Mouse (Mus musculus): ENCODE measurements at regions not wholly inside any gene's neighbourhood (a gene's known extent, or its start where the extent isn't known, plus 50 kb on each side); places are given as distances from the start of the nearest gene placed in this dataset.

DNA sequence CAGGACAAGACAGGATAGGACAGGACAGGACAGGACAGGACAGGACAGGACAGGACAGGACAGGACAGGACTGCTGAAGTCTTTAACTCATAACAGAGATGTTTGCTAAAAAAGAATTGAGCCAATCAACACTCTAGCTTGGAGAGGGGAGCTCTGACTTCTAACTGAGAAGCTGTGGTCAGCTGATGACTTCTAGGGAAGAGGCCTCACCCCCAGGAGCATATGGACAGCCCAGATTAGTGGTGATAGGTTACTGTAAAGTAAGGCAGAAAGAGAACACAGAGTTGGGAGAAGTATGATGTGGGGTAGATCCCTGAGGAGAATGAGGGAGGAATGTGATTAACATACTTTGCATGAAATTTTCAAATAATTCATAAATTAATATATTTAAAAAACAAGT, 254.3 kb upstream of the Veph1 start:
- no peak overlapping the region for H3K27ac ChIP-seq
- H3K4me3 ChIP-seq = no peak overlapping the region
- no peak overlapping the region for H3K9ac ChIP-seq
- H3K4me2 ChIP-seq = no peak overlapping the region
- H3K27me3 ChIP-seq (replicated peaks) = no peaks in the 10 kb centered on the region
- no peaks in the 10 kb centered on the region for H3K9me3 ChIP-seq (replicated peaks)
- H3K36me3 ChIP-seq = no peaks in the 10 kb centered on the region
- peak; percentile 59; the same call in 1 of the 2 replicates for ATAC-seq
- H3K4me1 ChIP-seq = peaks cover 13% of the 10 kb centered on the region

DNA sequence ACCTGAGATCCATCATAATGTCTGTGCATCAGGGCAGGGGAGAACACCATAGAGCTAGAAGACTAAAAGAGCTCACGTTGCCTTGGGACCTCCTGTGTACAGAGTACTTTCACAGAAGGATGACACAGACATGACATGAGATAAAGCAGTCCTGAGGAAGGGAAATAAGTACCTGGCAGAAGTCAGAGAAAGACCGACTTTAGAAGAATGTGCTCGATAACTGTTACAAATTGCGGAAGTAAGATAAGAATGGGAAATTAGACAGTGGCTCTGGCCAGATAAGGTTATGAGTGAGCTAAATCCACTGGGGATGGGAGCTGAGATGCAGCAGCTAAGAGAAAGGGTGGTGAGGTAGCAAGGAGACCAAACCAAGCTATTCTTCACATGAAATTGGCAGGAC, 249.9 kb upstream of the Veph1 start:
- no peak overlapping the region for H3K9ac ChIP-seq
- H3K36me3 ChIP-seq = no peaks in the 10 kb centered on the region
- no peak overlapping the region for H3K4me2 ChIP-seq
- H3K27me3 ChIP-seq (replicated peaks) = 0 out of 2 replicates have a peak, but pooled peaks cover 3% of the 10 kb centered on the region
- no peaks in the 10 kb centered on the region for H3K9me3 ChIP-seq (replicated peaks)
- WGBS (ENCODE audit: insufficient replicate concordance) = 8% methylated on average over 4 of the region's 4 CpGs
- no peak overlapping the region for H3K27ac ChIP-seq
- ATAC-seq = peak; percentile 78
- H3K4me3 ChIP-seq = no peak overlapping the region
- H3K4me1 ChIP-seq = peaks cover 13% of the 10 kb centered on the region

DNA sequence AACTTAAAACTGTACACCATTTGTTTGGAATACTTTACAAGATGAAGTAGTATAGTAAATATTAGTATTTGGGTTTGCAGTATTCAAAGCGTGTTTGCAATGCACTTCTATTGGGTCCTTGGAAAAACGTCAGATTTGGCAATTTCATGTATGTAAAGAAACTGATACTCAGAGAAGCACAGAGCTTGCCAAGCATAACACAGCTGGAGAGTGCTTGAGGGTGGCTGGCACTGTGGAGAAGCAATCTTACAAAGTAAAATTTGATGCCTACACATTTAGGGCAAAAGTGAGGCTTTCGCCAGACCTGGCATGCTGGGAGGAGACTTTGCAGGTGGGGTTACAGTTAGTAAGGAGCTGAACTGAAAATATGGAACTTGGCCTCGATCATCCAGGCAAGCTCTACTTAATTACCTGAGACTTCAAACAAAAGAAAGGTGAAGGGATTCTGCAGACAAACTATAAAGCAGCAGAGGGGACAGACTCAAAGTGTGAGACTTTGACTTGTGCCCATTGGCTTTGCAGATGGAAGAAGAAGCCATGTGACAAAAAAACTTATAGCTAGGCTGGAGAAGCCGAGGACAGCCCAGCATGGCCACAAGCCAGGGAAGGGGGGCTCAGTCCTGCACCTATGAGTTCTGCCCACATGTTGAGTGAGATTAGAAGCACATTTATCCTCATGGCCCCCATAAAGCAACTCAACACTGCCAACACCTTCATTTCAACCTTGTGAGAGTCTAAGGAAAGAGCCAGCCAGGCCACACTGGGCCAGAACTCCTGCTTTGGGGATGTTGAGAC, 247.7 kb upstream of the Veph1 start:
- H3K36me3 ChIP-seq = no peaks in the 10 kb centered on the region
- peaks cover 10% of the 10 kb centered on the region for H3K4me1 ChIP-seq
- no peak overlapping the region for H3K9ac ChIP-seq
- H3K9me3 ChIP-seq (replicated peaks) = no peaks in the 10 kb centered on the region
- H3K4me3 ChIP-seq = no peak overlapping the region
- H3K27me3 ChIP-seq (replicated peaks) = 0 out of 2 replicates have a peak, but pooled peaks cover 3% of the 10 kb centered on the region
- no peak overlapping the region for H3K4me2 ChIP-seq
- no peak for ATAC-seq
- WGBS (ENCODE audit: insufficient replicate concordance) = 61% methylated on average over 5 of the region's 5 CpGs
- no peak overlapping the region for H3K27ac ChIP-seq

DNA sequence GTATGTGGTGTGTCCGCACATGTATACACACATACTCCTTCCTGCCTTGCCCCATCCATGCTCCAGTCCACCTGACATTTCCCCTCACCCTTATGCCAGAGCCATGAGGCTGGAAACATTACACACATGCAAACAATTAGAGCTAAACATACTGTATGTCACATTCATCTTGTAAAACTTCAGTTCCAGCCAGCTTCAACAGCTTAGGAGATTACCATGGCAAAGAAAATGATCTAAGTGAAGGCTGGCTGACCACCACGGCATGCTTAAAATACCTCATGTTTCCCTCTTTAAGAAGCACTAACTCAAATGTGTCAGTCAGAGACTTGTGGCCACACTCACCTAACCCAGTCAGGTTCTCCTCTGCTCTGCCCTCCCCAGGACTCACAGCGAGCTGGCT, 246.2 kb upstream of the Veph1 start:
- H3K36me3 ChIP-seq = no peaks in the 10 kb centered on the region
- no peak overlapping the region for H3K4me2 ChIP-seq
- no peak overlapping the region for H3K9ac ChIP-seq
- no peak overlapping the region for H3K4me3 ChIP-seq
- 64% methylated on average over 3 of the region's 3 CpGs for WGBS (ENCODE audit: insufficient replicate concordance)
- H3K27me3 ChIP-seq (replicated peaks) = 0 out of 2 replicates have a peak, but pooled peaks cover 3% of the 10 kb centered on the region
- no peak overlapping the region for H3K27ac ChIP-seq
- H3K4me1 ChIP-seq = peaks cover 10% of the 10 kb centered on the region
- ATAC-seq = no peak
- no peaks in the 10 kb centered on the region for H3K9me3 ChIP-seq (replicated peaks)

DNA sequence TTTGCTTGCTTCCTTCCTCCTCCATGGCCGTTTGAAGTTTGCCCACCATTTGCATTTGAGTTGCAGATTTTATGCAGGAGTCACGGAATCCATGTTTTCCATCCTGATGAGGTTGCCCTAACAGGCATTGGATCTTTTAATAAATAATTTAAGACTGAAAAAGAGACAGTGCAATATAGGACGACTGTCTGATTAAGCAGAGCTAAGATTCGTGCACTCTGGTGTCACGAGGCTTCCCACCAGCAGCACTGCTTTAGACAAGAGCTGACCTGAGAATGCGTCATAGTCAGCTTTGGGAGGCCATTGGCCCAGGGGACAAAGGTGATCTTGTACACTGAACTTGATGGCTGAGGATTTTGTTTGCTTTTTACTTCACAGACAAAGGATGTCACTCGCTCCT, 241.3 kb upstream of the Veph1 start:
- H3K27me3 ChIP-seq (replicated peaks) = no peaks in the 10 kb centered on the region
- H3K36me3 ChIP-seq = no peaks in the 10 kb centered on the region
- no peaks in the 10 kb centered on the region for H3K9me3 ChIP-seq (replicated peaks)
- no peak overlapping the region for H3K27ac ChIP-seq
- 60% methylated on average over 7 of the region's 7 CpGs for WGBS (ENCODE audit: insufficient replicate concordance)
- no peak overlapping the region for H3K4me3 ChIP-seq
- no peak overlapping the region for H3K9ac ChIP-seq
- H3K4me2 ChIP-seq = no peak overlapping the region
- no peak for ATAC-seq
- no peaks in the 10 kb centered on the region for H3K4me1 ChIP-seq

DNA sequence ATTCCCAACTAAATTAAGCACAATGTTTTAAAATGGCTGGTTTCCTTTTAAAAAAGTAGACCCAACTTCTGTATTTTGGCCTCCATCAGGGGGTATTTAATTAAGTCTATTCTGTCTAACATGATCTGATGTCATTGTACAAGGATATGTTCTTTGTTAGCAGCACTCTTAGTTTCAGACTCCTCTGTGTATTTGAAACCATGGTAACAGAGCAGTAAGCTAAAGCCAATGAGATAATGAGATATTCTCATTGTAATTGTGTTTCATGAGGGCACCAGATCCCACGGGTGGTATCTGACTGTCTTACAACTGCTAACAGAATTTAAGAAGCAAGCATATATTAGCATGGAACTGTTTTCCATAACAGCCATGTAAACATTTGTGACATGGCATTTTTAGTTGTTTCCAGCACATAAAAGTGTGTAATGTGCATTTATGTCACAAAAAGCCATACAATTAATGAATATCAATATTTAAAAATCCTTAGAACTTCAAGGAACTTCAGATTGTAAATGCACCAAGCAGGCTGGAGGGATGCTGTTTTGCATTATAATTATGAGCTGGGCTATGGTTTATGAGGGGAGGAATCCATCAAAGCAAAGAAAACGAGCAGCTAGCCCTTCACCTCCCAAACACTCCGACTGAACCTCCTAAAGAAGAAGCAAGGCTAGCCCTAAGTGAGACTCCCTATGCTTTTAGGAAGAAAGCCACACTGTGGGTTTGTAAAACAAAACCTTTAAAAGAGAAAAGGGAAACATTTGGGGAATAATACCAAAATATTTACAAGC, 240.7 kb upstream of the Veph1 start:
- Histone ChIP-seq H3K4me2 (no peak overlapping the region), H3K9me3 (replicated peaks) (no peaks in the 10 kb centered on the region), H3K4me1 (no peaks in the 10 kb centered on the region), H3K27ac (no peak overlapping the region), H3K4me3 (no peak overlapping the region), H3K36me3 (no peaks in the 10 kb centered on the region), H3K9ac (no peak overlapping the region), H3K27me3 (replicated peaks) (no peaks in the 10 kb centered on the region)
- 61% methylated on average over 3 of the region's 3 CpGs for WGBS (ENCODE audit: insufficient replicate concordance)
- ATAC-seq = no peak

DNA sequence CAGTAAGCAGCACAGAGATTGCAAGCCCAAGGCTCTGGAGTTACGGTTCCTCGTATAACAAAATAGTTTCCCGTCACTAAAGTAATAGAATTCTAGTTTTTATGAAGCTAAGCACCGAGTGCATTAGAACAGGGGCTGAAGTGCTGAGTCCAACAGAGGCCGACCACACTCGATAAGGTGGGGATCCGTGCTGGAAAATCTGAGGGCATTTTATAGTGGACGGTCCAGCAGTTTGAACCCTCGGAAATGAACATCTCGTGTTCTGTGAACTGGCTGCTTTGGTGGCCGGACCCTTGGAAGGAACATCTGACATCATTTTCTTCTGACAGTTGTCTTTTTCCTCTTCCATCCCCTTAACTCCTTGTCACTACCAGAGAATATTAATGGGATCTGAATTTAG, 240.0 kb upstream of the Veph1 start:
- no peaks in the 10 kb centered on the region for H3K9me3 ChIP-seq (replicated peaks)

DNA sequence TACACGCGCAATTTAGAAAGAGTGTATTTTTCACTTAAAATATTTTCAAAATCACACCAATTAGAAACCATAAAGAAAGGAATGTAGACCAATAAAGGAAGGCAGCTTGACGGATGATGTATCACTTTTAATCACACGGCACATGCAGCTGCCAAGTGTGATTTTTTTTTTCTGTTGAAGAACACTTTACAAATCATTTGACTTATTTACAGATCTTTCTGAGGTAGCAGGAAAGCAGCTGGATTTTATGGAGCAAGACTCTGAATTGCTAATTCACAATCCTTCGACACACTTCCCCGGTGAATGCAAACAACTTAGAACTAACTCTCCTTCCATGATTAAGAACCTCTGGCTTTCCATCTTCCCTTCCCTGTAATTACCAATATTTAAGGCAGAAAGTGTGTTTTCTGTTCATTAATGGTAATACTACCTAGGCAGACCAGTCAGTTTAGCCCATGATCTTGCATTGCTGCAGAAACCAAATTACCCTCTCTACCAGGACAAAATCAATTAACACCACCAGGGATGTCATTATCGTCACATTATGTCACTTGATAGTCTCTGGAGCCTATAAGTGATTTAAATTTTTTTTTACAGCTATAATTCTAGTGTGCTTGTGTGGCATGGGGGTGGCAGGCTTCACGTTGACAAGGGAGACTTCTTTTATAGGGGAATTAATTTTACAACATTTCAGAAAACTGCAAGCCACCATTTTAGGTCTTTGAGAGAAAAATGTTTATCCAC, 239.3 kb upstream of the Veph1 start:
- no peak overlapping the region for H3K4me3 ChIP-seq
- H3K27ac ChIP-seq = no peak overlapping the region
- H3K9ac ChIP-seq = no peak overlapping the region
- H3K36me3 ChIP-seq = no peaks in the 10 kb centered on the region
- H3K27me3 ChIP-seq (replicated peaks) = no peaks in the 10 kb centered on the region
- WGBS (ENCODE audit: insufficient replicate concordance) = 77% methylated on average over 8 of the region's 8 CpGs
- H3K4me2 ChIP-seq = no peak overlapping the region
- no peak for ATAC-seq
- no peaks in the 10 kb centered on the region for H3K9me3 ChIP-seq (replicated peaks)
- no peaks in the 10 kb centered on the region for H3K4me1 ChIP-seq

More for the DNA sequence above, 240.0 kb upstream of the Veph1 start:
- Histone ChIP-seq H3K27me3 (replicated peaks) (no peaks in the 10 kb centered on the region), H3K9ac (no peak overlapping the region), H3K4me2 (no peak overlapping the region), H3K36me3 (no peaks in the 10 kb centered on the region), H3K4me3 (no peak overlapping the region), H3K4me1 (no peaks in the 10 kb centered on the region), H3K27ac (no peak overlapping the region)
- 73% methylated on average over 11 of the region's 11 CpGs for WGBS (ENCODE audit: insufficient replicate concordance)
- ATAC-seq = no peak

DNA sequence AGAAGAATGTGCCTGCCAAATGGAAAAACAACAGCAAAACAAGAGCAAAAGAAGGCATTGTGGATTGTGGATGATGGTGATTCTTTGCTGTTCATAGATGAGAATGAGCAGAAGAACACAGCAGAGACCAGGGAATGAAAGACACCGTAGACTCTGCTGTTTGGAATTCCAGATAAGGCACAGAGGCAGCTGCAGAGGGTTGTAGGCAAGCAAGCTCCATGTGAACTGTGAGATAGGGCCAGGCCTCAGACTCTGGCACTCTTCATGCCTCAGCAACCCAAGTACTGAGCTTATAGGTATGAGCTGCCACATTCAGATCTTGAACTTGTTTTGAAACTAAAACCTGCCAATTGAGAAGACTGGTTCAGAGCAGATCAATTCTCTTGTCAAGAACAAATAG, 223.3 kb upstream of the Veph1 start:
- Histone ChIP-seq H3K9me3 (replicated peaks) (no peaks in the 10 kb centered on the region), H3K27me3 (replicated peaks) (no peaks in the 10 kb centered on the region), H3K4me3 (no peak overlapping the region), H3K27ac (peak overlapping the region; percentile 67), H3K9ac (no peak overlapping the region), H3K4me1 (peaks cover 34% of the 10 kb centered on the region), H3K4me2 (peak overlapping the region; percentile 40), H3K36me3 (no peaks in the 10 kb centered on the region)
- peak; percentile 100 for ATAC-seq
- 10% methylated on average over 1 of the region's 1 CpGs for WGBS (ENCODE audit: insufficient replicate concordance)

DNA sequence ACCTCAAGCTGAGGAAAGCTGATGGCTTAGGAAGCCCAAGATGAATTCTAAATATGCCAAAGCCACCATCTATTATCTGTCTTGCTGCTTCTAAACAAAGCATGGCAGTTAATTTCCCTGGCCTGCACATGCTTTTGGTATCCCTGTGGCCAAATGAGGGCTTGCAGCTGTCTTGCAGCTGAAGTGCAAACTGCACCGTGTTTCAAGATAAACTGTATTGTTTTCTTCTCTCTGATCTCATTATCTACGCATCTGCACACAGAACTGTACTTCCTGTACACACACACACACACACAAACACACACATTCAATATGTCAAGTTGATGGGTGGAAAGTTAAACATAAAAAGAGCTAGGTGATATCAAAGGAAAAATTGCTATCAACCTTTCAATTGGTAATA, 221.7 kb upstream of the Veph1 start:
- Histone ChIP-seq H3K9ac (no peak overlapping the region), H3K4me2 (no peak overlapping the region), H3K36me3 (no peaks in the 10 kb centered on the region), H3K27ac (0 out of 2 replicates have a peak overlapping the region, but pooled peaks have one; percentile 36), H3K4me1 (peaks cover 46% of the 10 kb centered on the region), H3K27me3 (replicated peaks) (no peaks in the 10 kb centered on the region), H3K9me3 (replicated peaks) (no peaks in the 10 kb centered on the region), H3K4me3 (no peak overlapping the region)
- WGBS (ENCODE audit: insufficient replicate concordance) = 22% methylated on average over 2 of the region's 2 CpGs
- no peak for ATAC-seq

DNA sequence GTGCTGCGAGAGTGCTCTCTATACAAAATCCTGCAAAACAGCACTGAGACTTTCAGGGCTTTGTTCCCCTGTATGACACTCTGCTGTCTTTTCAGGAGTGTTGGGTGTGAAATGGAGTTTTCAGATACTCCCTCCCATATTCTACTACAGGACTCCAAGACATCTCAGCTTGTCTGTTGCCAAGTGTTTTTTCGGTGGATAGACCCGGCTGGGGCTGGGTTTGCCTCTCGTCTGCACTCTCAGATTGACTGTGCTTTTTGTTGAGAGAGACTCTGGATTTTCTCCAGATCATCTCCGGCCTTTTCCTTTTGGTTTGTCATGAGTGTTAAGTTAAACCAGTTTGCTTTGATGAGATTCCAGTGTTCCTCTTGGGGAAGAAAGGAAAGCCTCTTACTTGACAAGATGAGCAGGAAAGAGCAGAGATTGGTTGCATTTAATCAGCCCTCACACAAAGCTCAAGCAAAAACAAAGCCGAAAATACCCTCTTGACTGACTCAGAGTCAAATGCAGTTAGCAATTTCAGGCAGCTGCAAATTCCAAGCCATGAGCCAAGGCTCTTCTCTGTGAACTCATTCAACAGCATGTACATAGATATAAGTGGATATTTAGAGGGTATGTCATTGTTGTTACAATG, 219.3 kb upstream of the Veph1 start:
- WGBS (ENCODE audit: insufficient replicate concordance) = 75% methylated on average over 6 of the region's 6 CpGs
- H3K4me3 ChIP-seq = no peak overlapping the region

More for the DNA sequence above, 219.3 kb upstream of the Veph1 start:
- Histone ChIP-seq H3K4me1 (peaks cover 55% of the 10 kb centered on the region), H3K27ac (no peak overlapping the region), H3K27me3 (replicated peaks) (no peaks in the 10 kb centered on the region), H3K4me2 (no peak overlapping the region), H3K36me3 (no peaks in the 10 kb centered on the region), H3K9ac (no peak overlapping the region), H3K9me3 (replicated peaks) (no peaks in the 10 kb centered on the region)
- ATAC-seq = no peak
